Mouse (Mus musculus): ENCODE data around the gene Cd27. TPM values are rescaled to one million over a fixed set of nuclear protein-coding genes. Genes with fewer than 3 reads are reported as not detected.

Gene Cd27
- polyA plus RNA-seq, 1 experiment from 2014 or later, result 2.3 TPM

- Histone ChIP-seq H3K4me1 (replicated peaks; ENCODE audit: control insufficient read depth, insufficient read depth, low read length) (no peaks in the 10 kb centered on the region), H3K27ac (ENCODE audit: low read depth, low read length) (no peak overlapping the region), H3K4me2 (ENCODE audit: low read depth, low read length, severe bottlenecking) (no peak overlapping the region), H3K27me3 (ENCODE audit: control insufficient read depth, insufficient read depth, low read length) (no peaks in the 10 kb centered on the region), H3K36me3 (ENCODE audit: control insufficient read depth, insufficient read depth, low read length) (no peaks in the 10 kb centered on the region), H3K9ac (ENCODE audit: low read length) (no peak overlapping the region), H3K4me3 (ENCODE audit: low read depth, low read length) (no peak overlapping the region), H3K9me3 (ENCODE audit: control insufficient read depth, low read length) (no peaks in the 10 kb centered on the region)
- DNase-seq (ENCODE audit: low spot score) (no peak), ATAC-seq (replicated peaks; ENCODE audit: low FRiP score) (no peak)
- 84% methylated on average over 8 of the region's 8 CpGs for WGBS
Observed at GRCm38 (mm10) chr6:125256222-125256966, 19.6 kb upstream of the Cd27 start.

DNA sequence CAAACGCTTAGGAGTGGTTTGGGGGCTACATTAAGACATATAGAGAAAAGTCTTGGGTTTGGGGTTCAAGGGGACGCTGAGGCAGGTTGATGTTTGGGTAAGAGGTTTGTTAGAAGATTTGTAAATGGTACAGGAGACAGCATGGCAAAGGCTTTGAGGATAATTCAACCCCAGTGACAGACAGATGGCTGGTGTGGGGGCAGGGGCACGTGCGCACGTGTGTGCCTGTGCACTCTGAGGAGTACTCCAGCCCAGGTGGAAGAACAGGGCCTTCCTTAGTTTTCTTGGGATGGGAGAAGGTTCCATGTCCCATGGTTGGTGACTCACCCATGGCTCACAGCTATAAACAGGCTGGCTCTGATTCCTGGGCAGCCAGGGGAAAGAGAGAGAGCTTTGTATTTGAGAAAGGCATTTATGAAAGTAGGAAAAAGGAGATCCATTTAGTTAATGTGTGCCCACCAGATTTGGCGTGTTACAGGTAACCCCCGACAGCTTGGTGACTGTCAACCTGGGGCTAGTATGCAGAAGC is 18.8 kb upstream of the Cd27 start:
- no peak overlapping the region for H3K4me2 ChIP-seq (ENCODE audit: low read depth, low read length, severe bottlenecking)
- 89% methylated on average over 7 of the region's 7 CpGs for WGBS
- H3K36me3 ChIP-seq (ENCODE audit: control insufficient read depth, insufficient read depth, low read length), result no peaks in the 10 kb centered on the region
- H3K27ac ChIP-seq (ENCODE audit: low read depth, low read length), result no peak overlapping the region
- H3K4me3 ChIP-seq (ENCODE audit: low read depth, low read length), result no peak overlapping the region
- DNase-seq (ENCODE audit: low spot score), result no peak
- no peaks in the 10 kb centered on the region for H3K27me3 ChIP-seq (ENCODE audit: control insufficient read depth, insufficient read depth, low read length)
- no peaks in the 10 kb centered on the region for H3K9me3 ChIP-seq (ENCODE audit: control insufficient read depth, low read length)
- no peak overlapping the region for H3K9ac ChIP-seq (ENCODE audit: low read length)
- H3K4me1 ChIP-seq (replicated peaks; ENCODE audit: control insufficient read depth, insufficient read depth, low read length), result no peaks in the 10 kb centered on the region
- no peak for ATAC-seq (replicated peaks; ENCODE audit: low FRiP score)

GRCm38 (mm10) chr6:125253863-125254715 is 17.3 kb upstream of the Cd27 start:
- DNase-seq (ENCODE audit: low spot score) (no peak), ATAC-seq (replicated peaks; ENCODE audit: low FRiP score) (no peak)
- H3K9me3 ChIP-seq (ENCODE audit: control insufficient read depth, low read length), result no peaks in the 10 kb centered on the region
- H3K4me2 ChIP-seq (ENCODE audit: low read depth, low read length, severe bottlenecking), result no peak overlapping the region
- H3K36me3 ChIP-seq (ENCODE audit: control insufficient read depth, insufficient read depth, low read length), result no peaks in the 10 kb centered on the region
- H3K27ac ChIP-seq (ENCODE audit: low read depth, low read length), result no peak overlapping the region
- H3K27me3 ChIP-seq (ENCODE audit: control insufficient read depth, insufficient read depth, low read length), result no peaks in the 10 kb centered on the region
- WGBS, result 78% methylated on average over 14 of the region's 14 CpGs
- H3K9ac ChIP-seq (ENCODE audit: low read length), result no peak overlapping the region
- no peak overlapping the region for H3K4me3 ChIP-seq (ENCODE audit: low read depth, low read length)
- no peaks in the 10 kb centered on the region for H3K4me1 ChIP-seq (replicated peaks; ENCODE audit: control insufficient read depth, insufficient read depth, low read length)

GRCm38 (mm10) chr6:125252711-125253110 is 15.9 kb upstream of the Cd27 start:
- Histone ChIP-seq H3K4me1 (replicated peaks; ENCODE audit: control insufficient read depth, insufficient read depth, low read length) (no peaks in the 10 kb centered on the region), H3K4me2 (ENCODE audit: low read depth, low read length, severe bottlenecking) (no peak overlapping the region), H3K9me3 (ENCODE audit: control insufficient read depth, low read length) (no peaks in the 10 kb centered on the region), H3K27me3 (ENCODE audit: control insufficient read depth, insufficient read depth, low read length) (no peaks in the 10 kb centered on the region), H3K9ac (ENCODE audit: low read length) (no peak overlapping the region), H3K36me3 (ENCODE audit: control insufficient read depth, insufficient read depth, low read length) (no peaks in the 10 kb centered on the region), H3K27ac (ENCODE audit: low read depth, low read length) (no peak overlapping the region), H3K4me3 (ENCODE audit: low read depth, low read length) (no peak overlapping the region)
- ATAC-seq (replicated peaks; ENCODE audit: low FRiP score) (no peak), DNase-seq (ENCODE audit: low spot score) (no peak)
- 92% methylated on average over 8 of the region's 8 CpGs for WGBS

DNA sequence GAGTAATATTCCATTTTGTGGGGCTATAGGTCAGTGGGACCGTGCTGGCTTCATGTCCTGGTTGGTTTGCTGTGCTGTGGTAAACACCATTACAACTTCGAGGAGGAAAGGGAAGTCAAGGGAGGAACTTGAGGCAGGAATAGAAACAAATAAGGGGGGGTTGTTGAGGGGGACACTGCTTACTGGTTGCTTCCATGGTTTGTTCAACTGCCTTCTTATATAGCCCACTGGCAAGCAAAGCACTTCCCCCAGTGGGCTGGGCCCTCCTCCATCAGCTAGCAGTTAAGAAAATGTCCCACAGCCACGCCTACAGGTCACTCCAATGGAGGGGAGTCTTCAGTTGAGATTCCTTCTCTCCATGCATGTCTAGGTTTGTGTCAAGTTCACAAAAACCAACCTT is 15.5 kb upstream of the Cd27 start:
- ATAC-seq (replicated peaks; ENCODE audit: low FRiP score) (no peak), DNase-seq (ENCODE audit: low spot score) (no peak)
- no peaks in the 10 kb centered on the region for H3K4me1 ChIP-seq (replicated peaks; ENCODE audit: control insufficient read depth, insufficient read depth, low read length)
- H3K9me3 ChIP-seq (ENCODE audit: control insufficient read depth, low read length), result no peaks in the 10 kb centered on the region
- 75% methylated on average over 3 of the region's 3 CpGs for WGBS
- no peak overlapping the region for H3K27ac ChIP-seq (ENCODE audit: low read depth, low read length)
- H3K36me3 ChIP-seq (ENCODE audit: control insufficient read depth, insufficient read depth, low read length), result no peaks in the 10 kb centered on the region
- H3K27me3 ChIP-seq (ENCODE audit: control insufficient read depth, insufficient read depth, low read length), result no peaks in the 10 kb centered on the region
- no peak overlapping the region for H3K9ac ChIP-seq (ENCODE audit: low read length)
- H3K4me3 ChIP-seq (ENCODE audit: low read depth, low read length), result no peak overlapping the region
- H3K4me2 ChIP-seq (ENCODE audit: low read depth, low read length, severe bottlenecking), result no peak overlapping the region

GRCm38 (mm10) chr6:125244551-125244950 is 7.7 kb upstream of the Cd27 start:
- no peak for DNase-seq (ENCODE audit: low spot score)
- Histone ChIP-seq H3K4me1 (replicated peaks; ENCODE audit: control insufficient read depth, insufficient read depth, low read length) (no peaks in the 10 kb centered on the region), H3K27me3 (ENCODE audit: control insufficient read depth, insufficient read depth, low read length) (no peaks in the 10 kb centered on the region), H3K27ac (ENCODE audit: low read depth, low read length) (no peak overlapping the region), H3K9me3 (ENCODE audit: control insufficient read depth, low read length) (no peaks in the 10 kb centered on the region), H3K4me2 (ENCODE audit: low read depth, low read length, severe bottlenecking) (no peak overlapping the region), H3K9ac (ENCODE audit: low read length) (no peak overlapping the region), H3K4me3 (ENCODE audit: low read depth, low read length) (no peak overlapping the region), H3K36me3 (ENCODE audit: control insufficient read depth, insufficient read depth, low read length) (no peaks in the 10 kb centered on the region)
- WGBS, result 47% methylated on average over 1 of the region's 1 CpGs
- ATAC-seq (replicated peaks; ENCODE audit: low FRiP score), result no peak

- no peak overlapping the region for H3K4me3 ChIP-seq (ENCODE audit: low read depth, low read length)
- no peaks in the 10 kb centered on the region for H3K36me3 ChIP-seq (ENCODE audit: control insufficient read depth, insufficient read depth, low read length)
- DNase-seq (ENCODE audit: low spot score) (no peak), ATAC-seq (replicated peaks; ENCODE audit: low FRiP score) (no peak)
- WGBS, result 87% methylated on average over 8 of the region's 8 CpGs
- H3K4me1 ChIP-seq (replicated peaks; ENCODE audit: control insufficient read depth, insufficient read depth, low read length), result no peaks in the 10 kb centered on the region
- H3K4me2 ChIP-seq (ENCODE audit: low read depth, low read length, severe bottlenecking), result no peak overlapping the region
- no peak overlapping the region for H3K9ac ChIP-seq (ENCODE audit: low read length)
- H3K9me3 ChIP-seq (ENCODE audit: control insufficient read depth, low read length), result no peaks in the 10 kb centered on the region
- H3K27ac ChIP-seq (ENCODE audit: low read depth, low read length), result no peak overlapping the region
- H3K27me3 ChIP-seq (ENCODE audit: control insufficient read depth, insufficient read depth, low read length), result no peaks in the 10 kb centered on the region
Observed at GRCm38 (mm10) chr6:125241566-125241965, 4.8 kb upstream of the Cd27 start.

GRCm38 (mm10) chr6:125240617-125241016 is 3.8 kb upstream of the Cd27 start:
- DNase-seq (ENCODE audit: low spot score) (no peak), ATAC-seq (replicated peaks; ENCODE audit: low FRiP score) (no peak)
- Histone ChIP-seq H3K36me3 (ENCODE audit: control insufficient read depth, insufficient read depth, low read length) (no peaks in the 10 kb centered on the region), H3K9ac (ENCODE audit: low read length) (no peak overlapping the region), H3K4me3 (ENCODE audit: low read depth, low read length) (no peak overlapping the region), H3K4me1 (replicated peaks; ENCODE audit: control insufficient read depth, insufficient read depth, low read length) (no peaks in the 10 kb centered on the region), H3K9me3 (ENCODE audit: control insufficient read depth, low read length) (no peaks in the 10 kb centered on the region), H3K4me2 (ENCODE audit: low read depth, low read length, severe bottlenecking) (no peak overlapping the region), H3K27ac (ENCODE audit: low read depth, low read length) (no peak overlapping the region), H3K27me3 (ENCODE audit: control insufficient read depth, insufficient read depth, low read length) (no peaks in the 10 kb centered on the region)
- WGBS, result 90% methylated on average over 5 of the region's 5 CpGs
